Mouse (Mus musculus) adrenal gland, adult (tissue): Measurements from ENCODE around the gene Depdc7.
A peak's percentile ranks its signal among the peaks of the same experiment; 100 is the strongest.

ENCODE experiments used
- DNase-seq, 2 experiments: peaks; one replicate each; pipeline ENCODE4 v3.0.0; 2022 to 2023; ENCODE audit warnings: low spot score in 1 of 2; ENCODE audit not compliant: inconsistent age in 2 of 2

Gene Depdc7

DNA sequence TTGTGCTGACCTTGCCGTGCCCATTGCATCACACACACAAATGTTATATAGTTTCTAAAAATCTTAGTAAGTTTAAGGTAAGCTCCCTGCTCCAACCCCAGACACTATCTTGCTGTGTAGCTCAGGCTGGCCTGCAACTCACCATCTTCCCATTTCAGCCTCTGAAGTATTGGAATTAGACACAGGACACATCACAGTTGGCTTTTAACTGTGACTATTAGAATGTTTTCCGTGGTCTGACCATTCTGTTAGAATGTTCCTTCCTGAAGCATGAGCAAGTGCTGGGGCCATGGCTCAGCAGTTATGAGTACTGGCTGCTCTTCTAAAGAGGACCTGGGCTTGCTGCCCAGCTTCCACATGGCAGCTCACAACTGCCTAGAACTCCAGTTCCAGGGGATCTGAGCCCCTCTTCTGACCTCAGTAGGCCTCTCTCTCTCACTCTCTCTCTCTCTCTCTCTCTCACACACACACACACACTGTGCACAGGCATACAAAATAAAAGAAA, 25.4 kb downstream of the Depdc7 start:
- no peak for DNase-seq

GRCm38 (mm10) chr2:104716279-104716678, 26.4 kb downstream of the Depdc7 start, which contains the start of gene Pin1rt1:
Gene Pin1rt1 (minus strand): TSS chr2:104716379.
- no peak for DNase-seq

DNA sequence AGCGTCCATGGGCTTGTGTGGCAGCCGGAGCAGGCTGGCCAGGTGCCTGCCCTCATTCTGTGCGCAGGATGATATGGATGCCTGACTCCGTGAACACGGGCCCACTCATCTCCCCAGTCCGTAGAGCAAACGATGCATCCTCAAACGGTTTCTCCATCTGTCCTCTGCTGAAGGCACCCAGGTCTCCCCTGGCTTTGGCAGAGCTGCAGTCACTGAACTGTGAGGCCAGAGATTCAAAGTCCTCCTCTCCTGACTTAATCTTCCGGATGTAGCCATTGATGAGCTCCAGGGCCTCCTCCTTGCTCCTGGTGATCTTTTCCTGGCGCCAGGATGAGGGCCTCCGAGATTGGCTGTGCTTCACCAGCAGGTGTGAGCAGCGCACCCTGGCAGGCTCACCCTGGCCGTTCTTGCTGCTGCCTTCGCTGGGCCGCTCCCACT, 28.4 kb downstream of the Depdc7 start:
- no peak for DNase-seq

DNA sequence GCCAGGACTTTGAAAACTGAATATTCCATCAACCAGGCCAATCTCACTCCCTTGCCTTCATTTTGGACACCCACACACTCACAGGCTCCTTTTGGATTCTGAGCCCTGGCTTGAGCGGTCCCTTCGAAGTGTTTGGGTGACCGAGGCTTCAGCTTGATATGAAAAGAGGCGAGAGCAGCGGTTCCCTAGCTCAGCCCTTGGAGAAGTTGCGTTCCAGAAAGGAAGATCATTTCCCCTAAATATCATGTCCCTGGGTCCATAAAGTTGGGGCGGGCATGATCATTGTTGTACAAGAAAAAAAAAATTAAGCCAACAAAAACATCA, 30.2 kb downstream of the Depdc7 start:
- DNase-seq = no peak

GRCm38 (mm10) chr2:104711585-104712485, 30.8 kb downstream of the Depdc7 start, which contains the start of gene Tcp11l1:
Gene Tcp11l1 (minus strand): TSS chr2:104712169.
- peak; percentile 78 to 95 for DNase-seq

DNA sequence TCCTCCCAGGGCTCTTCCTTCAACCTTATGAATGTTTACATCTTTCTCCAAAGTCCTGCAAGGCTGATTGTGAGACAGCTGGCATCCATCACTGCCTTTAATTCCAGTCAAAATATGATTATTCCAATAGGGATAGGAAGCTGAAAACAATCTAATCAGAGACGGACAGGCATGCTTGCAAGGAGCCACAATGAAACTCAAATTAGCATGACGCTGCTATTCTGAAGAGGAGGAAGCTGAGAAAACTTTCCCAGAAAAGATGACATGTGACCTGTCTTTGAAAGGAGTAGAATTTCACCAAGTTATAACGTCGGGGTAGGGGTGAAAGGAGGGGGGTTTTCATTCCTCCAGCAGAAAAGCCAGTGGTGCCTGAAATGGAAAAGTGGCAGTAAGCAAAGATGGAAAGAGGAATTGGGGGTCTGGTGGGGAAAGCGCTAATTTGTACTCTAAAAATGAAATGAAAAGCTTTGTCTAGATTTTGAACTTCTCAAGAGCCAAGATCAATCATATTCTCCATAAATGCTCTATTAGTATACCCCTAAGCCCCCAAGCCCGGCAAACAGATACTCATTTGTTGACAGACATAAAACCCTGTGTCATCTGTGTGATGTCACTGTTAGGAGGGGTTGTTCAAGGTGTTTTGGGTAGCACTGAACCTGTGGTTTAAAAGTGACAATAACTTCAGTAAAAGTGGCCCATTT, 31.9 kb downstream of the Depdc7 start:
- DNase-seq = no peak

GRCm38 (mm10) chr2:104709786-104710337, 32.8 kb downstream of the Depdc7 start:
- no peak for DNase-seq

GRCm38 (mm10) chr2:104704355-104704754, 38.3 kb downstream of the Depdc7 start:
- DNase-seq = no peak

- DNase-seq = no peak
These were observed 39.5 kb downstream of the Depdc7 start for GRCm38 (mm10) chr2:104703158-104703557.

GRCm38 (mm10) chr2:104699659-104700058, 43.0 kb downstream of the Depdc7 start:
- DNase-seq = no peak

DNA sequence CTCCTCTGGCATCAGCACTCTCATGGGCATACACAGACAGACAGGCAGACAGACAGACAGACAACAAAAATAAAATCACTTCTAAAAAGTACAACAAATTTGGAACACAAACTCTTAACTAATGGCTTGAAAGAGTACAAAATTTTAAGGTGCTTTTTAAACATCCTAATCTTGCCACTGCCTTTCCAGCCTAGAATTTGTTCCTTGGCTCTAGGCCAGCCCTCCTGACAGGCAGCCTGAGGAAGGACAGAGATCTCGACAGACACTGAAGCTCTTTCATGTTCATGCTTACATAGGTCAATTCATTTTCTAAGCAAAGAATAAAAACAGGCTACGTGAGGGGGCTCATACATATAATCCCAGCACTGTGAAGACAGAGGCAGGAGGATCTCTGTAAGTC, 50.1 kb downstream of the Depdc7 start:
- DNase-seq = peak in 1 of 2 experiments; percentile 61

DNA sequence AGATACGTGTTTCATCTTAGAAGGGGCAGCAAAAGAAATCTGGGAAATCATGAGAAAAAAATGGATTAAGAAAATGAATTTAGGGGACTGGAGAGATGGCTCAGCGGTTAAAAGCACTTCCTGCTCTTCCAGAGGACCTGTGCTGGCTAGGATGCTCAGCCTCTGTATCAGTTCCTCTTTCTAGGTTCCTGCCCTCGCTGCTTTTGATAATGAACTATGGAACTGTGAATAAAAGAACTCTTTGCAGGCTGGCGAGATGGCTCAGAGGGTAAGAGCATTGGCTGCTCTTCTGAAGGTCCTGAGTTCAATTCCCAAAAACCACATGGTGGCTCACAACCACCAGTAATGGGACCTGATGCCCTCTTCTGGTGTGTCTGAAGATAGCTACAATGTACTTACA, 52.0 kb downstream of the Depdc7 start:
- DNase-seq = no peak

DNA sequence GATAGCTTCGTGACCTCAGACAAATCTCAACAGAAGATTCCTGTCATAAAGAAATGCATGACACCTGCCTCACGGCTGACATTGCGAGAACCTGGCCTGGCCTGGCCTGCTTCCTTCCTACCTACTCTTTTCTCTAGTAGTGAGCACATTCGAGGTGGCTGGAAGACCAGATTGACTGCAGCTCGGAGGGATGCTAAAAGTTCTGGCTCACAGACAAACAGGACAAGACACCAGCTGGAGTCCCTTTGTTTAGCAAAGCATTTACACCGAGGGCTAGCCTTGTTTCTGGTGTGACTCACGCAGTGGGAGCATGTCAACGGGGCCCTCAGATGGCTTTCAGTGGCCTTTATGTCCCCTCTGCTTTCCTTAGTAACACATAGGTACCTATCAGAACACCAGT, 54.0 kb downstream of the Depdc7 start:
- DNase-seq = no peak

GRCm38 (mm10) chr2:104688321-104688720, 54.4 kb downstream of the Depdc7 start:
- DNase-seq = no peak

GRCm38 (mm10) chr2:104687261-104687660, 55.4 kb downstream of the Depdc7 start:
- DNase-seq = no peak

- DNase-seq = peak; percentile 75 to 91
These were observed 57.3 kb downstream of the Depdc7 start for GRCm38 (mm10) chr2:104685418-104685817.

- DNase-seq = no peak
These were observed 57.9 kb downstream of the Depdc7 start for GRCm38 (mm10) chr2:104684771-104685170.

GRCm38 (mm10) chr2:104677326-104677725, 65.4 kb downstream of the Depdc7 start:
- no peak for DNase-seq
